Mouse (Mus musculus) forebrain, embryonic 14.5 days (tissue): Measurements from ENCODE around the gene Ccdc167. TPM values are rescaled to one million over a fixed set of nuclear protein-coding genes. Genes with fewer than 3 reads are reported as not detected.

Experiments used
- ATAC-seq: fragments of 200-750 bp; cut with Nextera tagmentation; 2 replicates; pipeline ENCODE4 v1.8.0; 2017; ENCODE audit warnings: mild to moderate bottlenecking, moderate library complexity
- DNase-seq: peaks from one replicate; pipeline ENCODE4 v3.0.0-alpha.2; 2015; ENCODE audit warnings: low spot score
- H3K27ac ChIP-seq: fragments of 300-500 bp; sonication (generic); 2 replicates; pipeline ENCODE4 v1.5.1; 2014; ENCODE audit warnings: low read depth, mild to moderate bottlenecking, control low read depth, low read length, moderate library complexity
- H3K27me3 ChIP-seq: fragments of 300-500 bp; sonication (generic); replicated peaks from 2 replicates; pipeline ENCODE4 v1.6.1; 2014; ENCODE audit warnings: low read length, control low read depth, mixed read lengths; ENCODE audit not compliant: control insufficient read depth, insufficient read depth
- H3K36me3 ChIP-seq: fragments of 300-500 bp; sonication (generic); 2 replicates; pipeline ENCODE4 v1.6.1; 2014; ENCODE audit warnings: low read length, control low read depth; ENCODE audit not compliant: control insufficient read depth, insufficient read depth
- H3K4me1 ChIP-seq: fragments of 300-500 bp; sonication (generic); 2 replicates; pipeline ENCODE4 v1.6.1; 2014; ENCODE audit warnings: antibody characterized with exemption, low read length, control low read depth; ENCODE audit not compliant: control insufficient read depth, insufficient read depth
- H3K4me2 ChIP-seq: fragments of 300-500 bp; sonication (generic); 2 replicates; pipeline ENCODE4 v1.6.1; 2014; ENCODE audit warnings: mild to moderate bottlenecking, control low read depth, low read length
- H3K4me3 ChIP-seq: fragments of 300-500 bp; sonication (generic); 2 replicates; pipeline ENCODE4 v1.5.1; 2014; ENCODE audit warnings: low read depth, low read length, control low read depth
- H3K9ac ChIP-seq: fragments of 300-500 bp; sonication (generic); 2 replicates; pipeline ENCODE4 v1.6.1; 2014; ENCODE audit warnings: mild to moderate bottlenecking, low read length, control low read depth, moderate library complexity
- H3K9me3 ChIP-seq: fragments of 300-500 bp; sonication (generic); replicated peaks from 2 replicates; pipeline ENCODE4 v1.6.1; 2016; ENCODE audit warnings: low read length, control low read depth, mixed read lengths; ENCODE audit not compliant: control insufficient read depth
- WGBS: fragments of 180-500 bp; shearing (Covaris S2); extraction: QIAGEN DNeasy Blood & Tissue Kit; methylation state at CpG from one replicate; pipeline ENCODE4 v1.1.7; 2014; 5-methylcytosine and 5-hydroxymethylcytosine counted together
- polyA plus RNA-seq: library from polyadenylated mRNA; unstranded; fragments of >200 nt; fragmentation: Nextera tagmentation; extraction: Ambion mirVana; gene quantifications from 2 replicates; pipeline ENCODE4 v1.2.1, GENCODE M21; 2014

Gene Ccdc167
- polyA plus RNA-seq, 1 experiment from 2014 or later = 12.8 TPM

- WGBS = 97% methylated on average over 2 of the region's 2 CpGs
- Histone ChIP-seq H3K27ac (no peak overlapping the region), H3K4me1 (no peaks in the 10 kb centered on the region; the same call in 1 of the 2 replicates), H3K27me3 (no peaks in the 10 kb centered on the region), H3K4me2 (no peak overlapping the region), H3K9me3 (no peaks in the 10 kb centered on the region), H3K4me3 (no peak overlapping the region), H3K36me3 (peaks cover 44% of the 10 kb centered on the region), H3K9ac (no peak overlapping the region)
- no peak for DNase-seq
- no peak for ATAC-seq
Measured at GRCm38 (mm10) chr17:29671021-29671420, 45.8 kb downstream of the Ccdc167 start.

GRCm38 (mm10) chr17:29669936-29670335 lies 46.9 kb downstream of the Ccdc167 start:
- H3K27me3 ChIP-seq = no peaks in the 10 kb centered on the region
- H3K4me2 ChIP-seq = no peak overlapping the region
- H3K36me3 ChIP-seq = peaks cover 35% of the 10 kb centered on the region
- no peaks in the 10 kb centered on the region; the same call in 1 of the 2 replicates for H3K4me1 ChIP-seq
- no peak overlapping the region for H3K4me3 ChIP-seq
- ATAC-seq (no peak), DNase-seq (no peak)
- no peak overlapping the region for H3K9ac ChIP-seq
- no peak overlapping the region for H3K27ac ChIP-seq
- H3K9me3 ChIP-seq = no peaks in the 10 kb centered on the region

- Histone ChIP-seq H3K9ac (no peak overlapping the region), H3K4me1 (no peaks in the 10 kb centered on the region; the same call in 1 of the 2 replicates), H3K9me3 (no peaks in the 10 kb centered on the region), H3K27ac (peak overlapping the region; percentile 57; the same call in 1 of the 2 replicates), H3K36me3 (peaks cover 34% of the 10 kb centered on the region), H3K4me3 (no peak overlapping the region), H3K4me2 (no peak overlapping the region), H3K27me3 (no peaks in the 10 kb centered on the region)
- 95% methylated on average over 4 of the region's 4 CpGs for WGBS
- DNase-seq (no peak), ATAC-seq (no peak)
Measured at GRCm38 (mm10) chr17:29669030-29669429, 47.8 kb downstream of the Ccdc167 start.

GRCm38 (mm10) chr17:29668051-29668986 lies 48.5 kb downstream of the Ccdc167 start:
- H3K4me2 ChIP-seq = no peak overlapping the region
- peak overlapping the region; percentile 70 for H3K27ac ChIP-seq
- no peak overlapping the region for H3K9ac ChIP-seq
- WGBS = 78% methylated on average over 10 of the region's 10 CpGs
- H3K4me3 ChIP-seq = no peak overlapping the region
- DNase-seq = peak; percentile 76
- no peaks in the 10 kb centered on the region; the same call in 1 of the 2 replicates for H3K4me1 ChIP-seq
- no peaks in the 10 kb centered on the region for H3K9me3 ChIP-seq
- peak; percentile 65 for ATAC-seq
- H3K36me3 ChIP-seq = peaks cover 29% of the 10 kb centered on the region
- H3K27me3 ChIP-seq = no peaks in the 10 kb centered on the region

- Histone ChIP-seq H3K4me1 (peaks cover 5% of the 10 kb centered on the region; the same call in 1 of the 2 replicates), H3K9ac (no peak overlapping the region), H3K9me3 (no peaks in the 10 kb centered on the region), H3K27ac (no peak overlapping the region), H3K36me3 (peaks cover 21% of the 10 kb centered on the region), H3K27me3 (no peaks in the 10 kb centered on the region), H3K4me2 (no peak overlapping the region), H3K4me3 (no peak overlapping the region)
- no peak for ATAC-seq
- DNase-seq = no peak
- WGBS = 93% methylated on average over 6 of the region's 6 CpGs
Measured at GRCm38 (mm10) chr17:29662145-29662544, 54.7 kb downstream of the Ccdc167 start.

- Histone ChIP-seq H3K27ac (peak overlapping the region; percentile 85), H3K36me3 (peaks cover 12% of the 10 kb centered on the region), H3K9me3 (no peaks in the 10 kb centered on the region), H3K4me1 (peaks cover 5% of the 10 kb centered on the region; the same call in 1 of the 2 replicates), H3K4me2 (peak overlapping the region; percentile 87), H3K4me3 (peak overlapping the region; percentile 66), H3K27me3 (no peaks in the 10 kb centered on the region), H3K9ac (peak overlapping the region; percentile 84)
- DNase-seq = peak; percentile 16
- ATAC-seq = peak; percentile 75; the same call in 1 of the 2 replicates
- WGBS = under 1% methylated on average over 30 of the region's 41 CpGs
Measured at GRCm38 (mm10) chr17:29660762-29661391, 56.0 kb downstream of the Ccdc167 start.

GRCm38 (mm10) chr17:29660076-29660761 lies 56.6 kb downstream of the Ccdc167 start, which contains the start of gene Cmtr1:
Cmtr1 (plus strand) TSS chr17:29660595.
- Histone ChIP-seq H3K36me3 (peaks cover 11% of the 10 kb centered on the region), H3K27me3 (no peaks in the 10 kb centered on the region), H3K9ac (peak within 1 kb of the TSS; percentile 84), H3K4me3 (peak within 1 kb of the TSS; percentile 66), H3K4me1 (peaks cover 5% of the 10 kb centered on the region; the same call in 1 of the 2 replicates), H3K4me2 (peak within 1 kb of the TSS; percentile 87), H3K9me3 (no peaks in the 10 kb centered on the region), H3K27ac (peak within 1 kb of the TSS; percentile 85)
- peak; percentile 94 for DNase-seq
- 1% methylated on average over 39 of the region's 41 CpGs for WGBS
- ATAC-seq = peak; percentile 98

- 91% methylated on average over 2 of the region's 2 CpGs for WGBS
- H3K27me3 ChIP-seq = no peaks in the 10 kb centered on the region
- no peaks in the 10 kb centered on the region for H3K9me3 ChIP-seq
- H3K9ac ChIP-seq = no peak overlapping the region
- ATAC-seq (no peak), DNase-seq (no peak)
- H3K27ac ChIP-seq = no peak overlapping the region
- peaks cover 2% of the 10 kb centered on the region; the same call in 1 of the 2 replicates for H3K36me3 ChIP-seq
- H3K4me3 ChIP-seq = no peak overlapping the region
- H3K4me1 ChIP-seq = peaks cover 5% of the 10 kb centered on the region; the same call in 1 of the 2 replicates
- no peak overlapping the region for H3K4me2 ChIP-seq
Measured at GRCm38 (mm10) chr17:29658249-29658648, 58.6 kb downstream of the Ccdc167 start.
